Mouse (Mus musculus): ENCODE results near the gene Mink1. TPM values are rescaled to one million over a fixed set of nuclear protein-coding genes. Genes with fewer than 3 reads are reported as not detected.
A peak's percentile ranks its signal among the peaks of the same experiment; 100 is the strongest.

Gene Mink1
- total RNA-seq (2012; rRNA removed), result 25.0 and 33.8 TPM in 2 replicates
- polyA plus RNA-seq (2012; ENCODE audit: insufficient read depth in 1 of 2, insufficient read length in 2 of 2, low read depth in 1 of 2, low replicate concordance in 2 of 2, missing spikeins in 1 of 2), result 100 to 1,000 TPM in 1 of 2 experiments, 10 to 100 TPM in 1; 57.3 to 230 TPM

DNA sequence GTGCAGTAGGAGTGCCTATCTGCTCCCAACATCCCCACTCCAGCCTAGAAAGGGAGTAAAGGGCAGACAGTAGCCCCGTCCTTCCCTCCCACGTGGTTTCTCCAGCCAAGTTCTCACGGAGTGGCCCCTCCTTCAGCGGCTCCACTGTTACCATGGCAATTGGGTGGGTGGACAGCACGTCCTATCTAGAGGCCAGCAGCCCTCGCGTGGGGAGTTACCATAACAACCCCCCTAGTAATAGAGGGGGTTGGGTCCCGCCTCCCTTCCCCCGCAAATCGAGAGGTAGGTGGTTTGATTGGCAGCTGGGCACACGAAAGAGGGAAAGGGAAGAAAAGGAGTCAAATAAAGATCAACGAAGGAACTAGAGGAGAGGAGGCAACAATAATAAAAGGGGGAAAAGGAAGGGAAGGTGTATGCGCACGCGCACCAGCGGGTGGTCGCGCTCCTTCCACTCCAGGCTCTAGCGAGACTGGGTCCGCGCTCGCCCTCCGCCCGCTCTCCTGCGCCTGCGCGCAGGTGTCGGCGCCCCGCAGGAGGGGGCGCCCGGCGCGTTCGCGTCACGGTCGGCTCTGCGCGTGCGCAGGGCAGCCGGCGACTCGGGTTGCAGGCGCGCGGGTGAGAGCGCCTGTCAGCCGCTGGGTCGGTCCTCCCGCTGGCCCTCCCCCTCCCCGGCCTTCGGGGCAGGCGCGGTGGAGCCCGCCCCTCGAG is at the start of gene Mink1:
TSS of gene Mink1 (plus strand) at position 595 of the 708 bp plus-strand sequence.
- Histone ChIP-seq H3K9ac (ENCODE audit: control insufficient read depth, low read depth, low read length, poor library complexity, severe bottlenecking) (peak within 1 kb of the TSS; percentile 83), H3K36me3 (ENCODE audit: control insufficient read depth in 1 of 2, insufficient read depth in 2 of 2, low read length in 2 of 2) (peaks cover 0 to 19% of the 10 kb centered on the region in 2 experiments; a peak in 2 of 4 replicates), H3K27me3 (ENCODE audit: control insufficient read depth in 1 of 2, insufficient read depth in 2 of 2, low read length in 2 of 2) (no peaks in the 10 kb centered on the region), H3K9me3 (replicated peaks; ENCODE audit: insufficient read depth, low read length) (no peaks in the 10 kb centered on the region), H3K79me2 (ENCODE audit: control insufficient read depth, insufficient read depth, low read length, poor library complexity) (peaks cover 23% of the 10 kb centered on the region), H3K4me3 (ENCODE audit: control insufficient read depth in 1 of 2, insufficient read depth in 1 of 2, low read depth in 2 of 2, low read length in 2 of 2) (peak within 1 kb of the TSS; percentile 73 to 75), H3K4me1 (ENCODE audit: control insufficient read depth in 1 of 2, insufficient read depth in 2 of 2, low read length in 2 of 2) (peaks cover 0 to 27% of the 10 kb centered on the region in 2 experiments; a peak in 3 of 4 replicates), H3K27ac (ENCODE audit: control insufficient read depth, low read depth, low read length) (peak within 1 kb of the TSS; percentile 48)
- peak; percentile 92 for DNase-seq (ENCODE audit: low read depth, low spot score)
- no peak for TF ChIP-seq GABPA (IDR thresholded peaks at IDR 0.05; ENCODE audit: low read depth, low read length)
- no peak for TF ChIP-seq USF2 (IDR thresholded peaks at IDR 0.05; ENCODE audit: borderline replicate concordance in 1 of 2, insufficient read depth in 1 of 2, low read depth in 1 of 2, low read length in 2 of 2)
- TF ChIP-seq ZC3H11A (IDR thresholded peaks at IDR 0.05; ENCODE audit: low read depth, low read length), result no peak
- TF ChIP-seq POLR2AphosphoS5 (IDR thresholded peaks at IDR 0.05; ENCODE audit: borderline replicate concordance, low read depth, low read length), result no peak
- no peak for TF ChIP-seq RCOR1 (IDR thresholded peaks at IDR 0.05; ENCODE audit: low read depth, low read length)
- TF ChIP-seq MYB (IDR thresholded peaks at IDR 0.05; ENCODE audit: low read depth, low read length), result no peak
- TF ChIP-seq E2F4 (IDR thresholded peaks at IDR 0.05; ENCODE audit: borderline replicate concordance, low read depth, low read length), result no peak
- TF ChIP-seq USF1 (IDR thresholded peaks at IDR 0.05; ENCODE audit: low read depth, low read length), result peak; percentile 74
- TF ChIP-seq CHD1 (IDR thresholded peaks at IDR 0.05; ENCODE audit: low read depth, low read length), result no peak
- peak in 1 of 3 experiments; percentile 8; a peak in 1 of 6 replicates for TF ChIP-seq CTCF (IDR thresholded peaks at IDR 0.05 in 2 of 3, conservative IDR thresholded peaks at IDR 0.05 in 1 of 3; ENCODE audit: control insufficient read depth in 1 of 3, insufficient read depth in 1 of 3, low read depth in 2 of 3, low read length in 3 of 3, poor library complexity in 1 of 3, severe bottlenecking in 1 of 3)
- TF ChIP-seq SIN3A (IDR thresholded peaks at IDR 0.05; ENCODE audit: low read length), result peak; percentile 80
- TF ChIP-seq ZKSCAN1 (IDR thresholded peaks at IDR 0.05; ENCODE audit: low read depth, low read length), result no peak
- TF ChIP-seq MXI1 (IDR thresholded peaks at IDR 0.05; ENCODE audit: low read depth, low read length), result peak; percentile 87
- TF ChIP-seq NRF1 (IDR thresholded peaks at IDR 0.05; ENCODE audit: insufficient read depth, low read depth, low read length, poor library complexity, severe bottlenecking), result peak; percentile 97
- no peak for TF ChIP-seq UBTF (IDR thresholded peaks at IDR 0.05; ENCODE audit: borderline replicate concordance, insufficient read depth, low read depth, low read length)
- peak; percentile 89 for TF ChIP-seq NELFE (IDR thresholded peaks at IDR 0.05; ENCODE audit: low read depth, low read length)
- TF ChIP-seq MAFK (IDR thresholded peaks at IDR 0.05; ENCODE audit: borderline replicate concordance, low read depth, low read length), result no peak
- peak; percentile 43; the same call in 1 of the 2 replicates for TF ChIP-seq POLR2AphosphoS2 (IDR thresholded peaks at IDR 0.05; ENCODE audit: low read length)
- TF ChIP-seq EP300 (IDR thresholded peaks at IDR 0.05; ENCODE audit: low read depth in 1 of 2, low read length in 2 of 2), result no peak
- TF ChIP-seq RAD21 (IDR thresholded peaks at IDR 0.05; ENCODE audit: low read depth, low read length), result no peak
- TF ChIP-seq MAX (IDR thresholded peaks at IDR 0.05; ENCODE audit: low read length), result peak; percentile 78
- TF ChIP-seq HCFC1 (IDR thresholded peaks at IDR 0.05; ENCODE audit: low read depth, low read length), result peak; percentile 21
- TF ChIP-seq CHD2 (IDR thresholded peaks at IDR 0.05; ENCODE audit: low read length), result no peak
- TF ChIP-seq MYC (IDR thresholded peaks at IDR 0.05; ENCODE audit: low read depth, low read length), result 0 out of 2 replicates have a peak, but pooled peaks have one; percentile 16
- no peak for TF ChIP-seq SMC3 (IDR thresholded peaks at IDR 0.05; ENCODE audit: low read depth, low read length)
- TF ChIP-seq TAL1 (IDR thresholded peaks at IDR 0.05; ENCODE audit: low read length), result peak; percentile 25; the same call in 1 of the 2 replicates
- no peak for TF ChIP-seq TBP (IDR thresholded peaks at IDR 0.05; ENCODE audit: low read depth, low read length)
- TF ChIP-seq JUND (IDR thresholded peaks at IDR 0.05; ENCODE audit: low read depth, low read length), result no peak
- TF ChIP-seq ELF1 (IDR thresholded peaks at IDR 0.05; ENCODE audit: low read depth, low read length), result no peak
- peak; percentile 71; the same call in 1 of the 2 replicates for TF ChIP-seq ZMIZ1 (IDR thresholded peaks at IDR 0.05; ENCODE audit: low read depth, low read length)
- TF ChIP-seq ZNF384 (IDR thresholded peaks at IDR 0.05; ENCODE audit: low read depth, low read length), result no peak
- TF ChIP-seq GATA1 (IDR thresholded peaks at IDR 0.05; ENCODE audit: low read depth, low read length), result peak; percentile 20; the same call in 1 of the 2 replicates
- TF ChIP-seq MAZ (IDR thresholded peaks at IDR 0.05; ENCODE audit: low read depth, low read length), result peak; percentile 85
- peak; percentile 63; the same call in 1 of the 2 replicates for TF ChIP-seq TCF12 (IDR thresholded peaks at IDR 0.05; ENCODE audit: low read depth, low read length)
- TF ChIP-seq POLR2A (IDR thresholded peaks at IDR 0.05; ENCODE audit: control insufficient read depth in 1 of 2, insufficient read depth in 1 of 2, low read depth in 1 of 2, low read length in 2 of 2, poor library complexity in 1 of 2), result peak; percentile 75 to 87
- TF ChIP-seq KAT2A (conservative IDR thresholded peaks at IDR 0.05; ENCODE audit: low read depth, low read length), result no peak

Data from MEL (cell line).